Mouse (Mus musculus) telencephalon, adult 2 months (tissue): ENCODE results near the gene Casd1.
"Not testable (repeated sequence)": the region's sequence is repeated elsewhere in the genome, so short reads cannot be mapped to it uniquely, and the experiment has no call there.

Experiments
- DNase-seq: peaks from one replicate; pipeline ENCODE4 v3.0.0-alpha.2; 2011; ENCODE audit warnings: low read depth, low spot score

Casd1 gene

GRCm38 (mm10) chr6:4612431-4612830 lies 11.8 kb downstream of the Casd1 start:
- DNase-seq = no peak

DNA sequence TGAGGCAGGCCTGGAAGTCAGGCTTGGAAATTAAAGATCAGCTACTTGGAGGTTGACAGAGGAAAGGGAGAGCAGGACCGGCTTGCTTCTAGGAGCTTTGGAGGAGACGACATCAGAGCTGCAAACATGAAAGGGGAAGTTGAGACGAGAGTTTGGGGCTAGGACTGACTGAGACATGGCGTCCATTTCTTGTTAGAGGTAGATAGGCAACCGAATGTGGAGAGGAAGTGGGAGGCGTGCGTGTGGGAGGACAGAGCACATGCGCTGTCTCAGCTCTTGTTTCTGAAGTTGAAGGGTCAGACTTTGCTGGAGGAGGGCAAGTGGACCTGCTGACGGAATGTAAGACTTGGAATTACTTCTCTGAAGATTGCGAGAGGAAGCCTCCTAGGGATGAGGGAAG lies 17.3 kb downstream of the Casd1 start:
- DNase-seq = no peak

DNA sequence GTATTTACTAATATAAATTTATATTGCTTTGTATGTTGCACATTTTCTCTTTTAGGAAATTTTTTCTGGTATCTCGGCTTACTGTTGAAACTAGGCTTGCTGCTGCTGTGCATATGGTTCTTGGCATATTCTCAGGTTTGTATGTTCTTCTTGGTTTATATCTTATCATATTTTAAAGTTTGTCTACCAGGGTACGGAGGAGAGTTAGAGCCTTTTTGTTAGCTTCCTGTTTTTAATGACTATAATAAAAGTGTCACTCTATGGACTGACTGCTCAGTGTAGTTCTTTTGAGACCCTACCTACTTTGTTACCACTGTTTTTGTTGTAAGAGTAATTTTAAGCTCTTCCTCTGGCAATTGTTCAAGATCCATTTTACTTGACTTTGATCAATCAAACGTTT lies 30.8 kb downstream of the Casd1 start:
- no peak for DNase-seq

DNA sequence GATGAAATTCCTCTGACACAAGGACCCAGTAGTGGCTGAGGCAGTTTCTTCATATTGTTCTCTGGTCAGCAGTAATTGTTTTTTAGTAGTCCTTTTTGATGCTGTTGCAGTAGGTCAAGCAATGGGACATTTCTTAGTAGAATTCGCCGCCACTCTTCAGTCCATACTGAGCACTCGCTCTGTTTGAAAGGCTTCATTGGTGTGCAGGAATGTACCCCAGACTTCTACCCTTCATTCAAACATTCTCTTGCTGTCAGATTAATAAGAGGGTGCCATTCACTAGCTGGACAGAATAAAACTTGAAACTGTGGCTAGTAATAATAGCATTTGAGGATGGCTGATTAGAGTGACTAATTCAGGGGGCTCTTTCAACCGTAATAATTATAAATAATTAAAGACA lies 32.5 kb downstream of the Casd1 start:
- no peak for DNase-seq

DNA sequence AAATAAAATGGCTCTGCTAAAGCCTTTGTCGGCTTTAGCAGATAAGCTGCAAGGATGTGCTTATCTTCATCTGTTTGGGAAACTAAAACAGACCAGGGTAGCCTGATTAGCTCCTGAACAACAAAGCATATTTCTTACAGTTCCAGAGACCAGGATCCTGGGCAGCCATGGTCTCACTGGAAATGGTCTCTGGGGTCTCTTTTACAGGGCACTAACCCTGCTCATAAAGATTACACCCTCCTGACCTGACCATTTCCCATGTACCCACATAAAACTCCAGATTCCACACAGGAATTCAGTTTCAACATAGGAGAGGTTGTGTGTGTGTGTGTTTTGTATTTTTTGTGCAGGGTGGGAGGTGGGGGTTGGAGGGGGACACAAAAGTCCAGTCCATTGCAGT lies 34.2 kb downstream of the Casd1 start:
- no peak for DNase-seq

- no peak for DNase-seq
Measured at GRCm38 (mm10) chr6:4642068-4642467, 41.4 kb downstream of the Casd1 start.

DNA sequence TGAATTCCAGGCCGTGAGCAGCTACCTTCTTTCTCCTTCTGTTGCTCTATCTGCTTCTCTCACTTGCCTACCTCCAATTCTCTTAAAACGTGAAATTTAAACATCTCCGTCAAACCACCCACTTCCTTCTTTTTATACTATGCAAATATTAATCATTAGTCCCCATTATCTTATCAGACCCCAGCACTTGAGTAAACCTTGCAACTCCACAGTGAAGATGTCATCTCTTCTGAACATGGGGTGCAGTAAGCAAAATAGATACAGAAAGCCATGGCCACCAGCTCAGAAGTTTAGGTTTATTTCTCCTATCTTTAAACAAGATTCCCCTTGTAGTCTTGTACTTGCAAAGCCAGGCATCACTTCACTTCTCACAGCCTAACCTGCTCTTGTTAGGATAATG lies 46.7 kb downstream of the Casd1 start:
- no peak for DNase-seq

DNA sequence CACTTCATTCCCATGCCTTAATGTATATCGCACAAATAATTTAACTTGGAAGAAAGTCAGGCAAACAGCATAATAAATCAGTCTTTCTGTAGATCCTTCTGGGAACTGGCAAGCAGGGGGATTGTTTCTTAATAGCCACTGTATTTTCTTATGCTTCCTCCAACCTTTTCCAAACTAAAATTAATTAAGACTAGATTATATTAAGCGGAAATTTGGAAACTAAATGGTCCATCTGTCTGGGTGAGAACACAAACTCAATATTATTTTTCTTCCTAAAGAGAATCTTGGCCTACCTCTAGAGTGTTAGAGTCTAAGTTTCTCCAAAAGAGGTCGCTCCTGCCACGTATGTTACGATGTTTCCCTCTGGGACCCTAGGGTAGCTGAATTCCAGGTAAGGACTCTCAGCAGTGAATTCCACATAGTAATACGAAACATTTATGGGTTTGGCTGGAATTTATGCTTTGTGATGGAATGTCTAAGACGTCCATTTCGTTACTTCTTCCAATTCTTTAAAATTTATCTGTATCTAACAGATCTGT lies 52.0 kb downstream of the Casd1 start:
- DNase-seq = no peak

DNA sequence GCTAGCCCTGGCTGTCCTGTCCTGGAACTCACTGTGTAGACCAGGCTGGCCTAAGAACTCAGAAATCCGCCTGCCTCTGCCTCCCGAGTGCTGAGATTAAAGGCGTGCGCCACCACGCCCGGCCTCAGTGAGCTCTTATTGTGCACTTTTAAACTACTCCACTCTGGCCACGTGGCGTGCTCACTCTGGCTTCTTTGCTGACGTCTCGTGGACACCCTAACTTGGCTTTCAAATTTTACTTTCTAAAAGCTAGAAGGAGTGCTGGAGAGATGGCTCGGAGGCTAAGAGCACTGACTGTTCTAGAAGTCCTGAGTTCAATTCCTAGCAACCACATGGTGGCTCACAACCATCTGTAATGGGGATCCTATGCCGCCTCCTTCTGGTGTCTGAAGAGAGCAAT lies 53.1 kb downstream of the Casd1 start:
- not testable (repeated sequence) for DNase-seq

GRCm38 (mm10) chr6:4655466-4655865 lies 54.8 kb downstream of the Casd1 start:
- DNase-seq = no peak

DNA sequence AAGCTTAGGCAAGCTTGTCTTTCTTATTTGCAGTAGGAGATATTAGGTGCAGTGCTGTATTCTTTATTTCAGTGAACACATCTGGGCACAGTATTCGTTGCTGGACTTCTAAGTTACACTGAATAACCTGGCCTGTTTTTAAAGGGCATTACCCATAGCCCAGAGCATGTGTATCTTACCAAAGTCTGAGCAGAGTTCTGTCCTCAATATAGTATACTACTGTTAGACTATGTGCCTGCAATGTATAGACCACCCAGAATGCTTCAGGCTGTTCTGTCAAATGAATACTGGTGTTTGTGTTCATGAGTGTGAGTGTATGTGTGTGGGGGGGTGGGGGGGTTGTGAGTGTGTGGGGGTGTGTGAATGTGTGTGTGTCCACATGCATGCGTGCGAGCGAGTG lies 55.3 kb downstream of the Casd1 start:
- no peak for DNase-seq

- DNase-seq = no peak
Measured at GRCm38 (mm10) chr6:4658861-4659260, 58.2 kb downstream of the Casd1 start.

DNA sequence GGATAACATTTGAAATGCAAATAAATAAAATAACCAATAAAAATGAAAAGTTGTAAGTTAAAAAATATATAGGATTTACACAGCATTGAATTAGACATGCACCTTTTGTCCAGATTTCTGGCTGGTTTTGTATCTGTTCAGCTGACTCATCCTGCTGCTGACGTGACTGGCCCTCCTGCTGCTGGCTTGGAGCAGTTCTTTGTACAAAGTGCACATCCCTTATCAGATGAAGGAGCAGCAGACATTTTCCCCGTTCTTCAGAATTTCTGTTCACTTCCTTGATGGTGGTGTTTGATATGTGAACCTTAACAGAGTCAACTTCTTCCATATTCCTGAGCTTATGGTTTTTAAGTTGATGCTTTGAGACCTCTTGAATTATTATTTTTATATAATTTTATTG lies 62.9 kb downstream of the Casd1 start:
- DNase-seq = no peak

DNA sequence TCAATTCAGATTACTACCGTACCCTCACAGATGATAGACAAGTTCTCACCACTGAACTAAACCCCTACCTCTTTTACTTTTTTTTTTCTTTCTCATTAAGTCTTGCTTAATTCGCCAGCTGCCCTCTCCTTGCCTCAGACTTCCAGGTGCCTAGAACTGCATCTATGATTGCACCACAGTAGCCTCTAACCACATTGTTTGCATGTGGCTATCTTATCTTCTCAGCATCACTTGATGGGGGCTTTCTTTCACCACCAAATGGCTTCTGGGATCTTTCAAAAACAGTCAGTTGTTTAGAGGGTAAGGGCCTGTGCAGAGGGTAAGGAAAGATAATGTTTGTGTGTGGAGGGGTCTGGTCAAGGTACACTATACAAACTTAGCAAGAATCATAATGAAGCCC lies 63.7 kb downstream of the Casd1 start:
- DNase-seq = no peak

GRCm38 (mm10) chr6:4665154-4665553 lies 64.5 kb downstream of the Casd1 start:
- no peak for DNase-seq

GRCm38 (mm10) chr6:4677356-4677761 lies 76.7 kb downstream of the Casd1 start:
- no peak for DNase-seq

- DNase-seq = no peak
Measured at GRCm38 (mm10) chr6:4679981-4680380, 79.3 kb downstream of the Casd1 start.

GRCm38 (mm10) chr6:4680576-4680975 lies 79.9 kb downstream of the Casd1 start:
- DNase-seq = no peak

DNA sequence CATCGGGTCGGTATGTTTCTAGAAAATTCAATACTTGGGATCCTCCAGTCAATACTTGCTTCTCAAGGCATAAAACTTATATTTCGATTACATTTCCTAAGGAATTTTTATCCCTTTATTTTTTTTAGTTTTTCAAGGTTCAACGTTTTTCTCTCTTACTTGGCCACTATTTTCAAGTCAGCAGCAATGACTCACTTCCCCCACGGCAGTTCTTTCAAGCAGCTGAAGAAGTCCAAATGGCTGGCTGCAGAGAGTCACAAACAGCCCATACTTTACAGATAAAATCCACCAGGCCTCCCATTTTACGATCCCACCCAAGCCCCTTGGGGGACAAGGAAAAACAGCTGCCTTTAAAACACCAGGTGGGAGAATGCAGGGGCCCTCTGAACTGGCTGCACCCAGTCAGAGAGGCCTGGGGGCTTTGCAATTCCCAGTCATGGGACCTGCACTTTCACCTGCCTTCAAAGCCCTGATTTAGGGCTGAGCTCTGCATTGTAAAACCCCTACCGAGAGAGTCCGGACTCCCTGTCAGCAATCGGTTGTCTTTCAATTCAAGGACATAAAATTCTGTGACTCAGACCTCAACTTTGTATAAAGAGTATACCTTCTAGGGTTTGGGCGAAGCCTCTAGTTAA lies 84.2 kb downstream of the Casd1 start:
- no peak for DNase-seq

- DNase-seq = no peak
Measured at GRCm38 (mm10) chr6:4690438-4690837, 89.8 kb downstream of the Casd1 start.
